Mouse (Mus musculus) cortical plate, adult 2 months (tissue): ENCODE results near the gene Tesk2. TPM values are rescaled to one million over a fixed set of nuclear protein-coding genes. Genes with fewer than 3 reads are reported as not detected.

Experiments used
- H3K27ac ChIP-seq: fragments of 200-500 bp; 2 replicates; pipeline ENCODE4 v1.5.1; 2012; ENCODE audit warnings: low read length, control low read depth, inconsistent platforms; ENCODE audit not compliant: insufficient read depth
- H3K4me1 ChIP-seq: fragments of 200-500 bp; 2 replicates; pipeline ENCODE4 v1.6.1; 2011; ENCODE audit warnings: low read length; ENCODE audit not compliant: control insufficient read depth, insufficient read depth
- H3K4me3 ChIP-seq: fragments of 200-500 bp; 2 replicates; pipeline ENCODE4 v1.5.1; 2011; ENCODE audit warnings: mild to moderate bottlenecking, low read length, control low read depth; ENCODE audit not compliant: insufficient read depth
- CTCF ChIP-seq: fragments of 200-500 bp; IDR thresholded peaks from 2 replicates; pipeline ENCODE4 v1.5.1; 2011; ENCODE audit warnings: mild to moderate bottlenecking, control low read depth, low read length; ENCODE audit not compliant: insufficient read depth; ENCODE audit errors: extremely low read depth
- POLR2A ChIP-seq: fragments of 200-500 bp; IDR thresholded peaks from 2 replicates; pipeline ENCODE4 v1.6.1; 2011; ENCODE audit warnings: mild to moderate bottlenecking, low read length, control low read depth; ENCODE audit not compliant: insufficient read depth; ENCODE audit errors: extremely low read depth
- polyA plus RNA-seq: library from polyadenylated mRNA; depleted of rRNA; stranded (reverse); fragments of >200 nt; gene quantifications from 2 replicates; pipeline ENCODE4 v1.2.3, GENCODE M21; 2012

Tesk2 gene
- polyA plus RNA-seq, 1 experiment = 7.5 TPM

GRCm38 (mm10) chr4:116807197-116808129 lies 86.7 kb downstream of the Tesk2 start, which contains the start of the genes Toe1 and Mutyh:
TSS of gene Toe1 (minus strand) at chr4:116807640.
TSS of gene Mutyh (plus strand) at chr4:116807723.
- H3K27ac ChIP-seq = 0 out of 2 replicates have a peak within 1 kb of the TSS, but pooled peaks have one; percentile 2
- H3K4me1 ChIP-seq = 0 out of 2 replicates have a peak, but pooled peaks cover 2% of the 10 kb centered on the region
- TF ChIP-seq CTCF (no peak), POLR2A (peak; percentile 64; the same call in 1 of the 2 replicates)
- peak within 1 kb of the TSS; percentile 65 for H3K4me3 ChIP-seq

- H3K4me1 ChIP-seq = 0 out of 2 replicates have a peak, but pooled peaks cover 2% of the 10 kb centered on the region
- H3K27ac ChIP-seq = no peak overlapping the region
- H3K4me3 ChIP-seq = no peak overlapping the region
- TF ChIP-seq CTCF (no peak), POLR2A (no peak)
Measured at GRCm38 (mm10) chr4:116811012-116811411, 90.3 kb downstream of the Tesk2 start.

- no peak overlapping the region for H3K4me3 ChIP-seq
- H3K27ac ChIP-seq = no peak overlapping the region
- H3K4me1 ChIP-seq = no peaks in the 10 kb centered on the region
- no peak for TF ChIP-seq CTCF
Measured at GRCm38 (mm10) chr4:116815276-116815675, 94.5 kb downstream of the Tesk2 start.

GRCm38 (mm10) chr4:116817486-116817885 lies 96.7 kb downstream of the Tesk2 start:
- Histone ChIP-seq H3K4me3 (no peak overlapping the region), H3K27ac (no peak overlapping the region), H3K4me1 (no peaks in the 10 kb centered on the region)
- TF ChIP-seq POLR2A (no peak), CTCF (no peak)

GRCm38 (mm10) chr4:116819968-116820901 lies 99.5 kb downstream of the Tesk2 start:
- no peak for TF ChIP-seq POLR2A
- TF ChIP-seq CTCF = no peak

GRCm38 (mm10) chr4:116820902-116821693 lies 100.3 kb downstream of the Tesk2 start:
- TF ChIP-seq POLR2A (peak; percentile 42; the same call in 1 of the 2 replicates), CTCF (no peak)
- H3K4me1 ChIP-seq = no peaks in the 10 kb centered on the region
- no peak overlapping the region for H3K27ac ChIP-seq

More at GRCm38 (mm10) chr4:116819968-116820901, 99.5 kb downstream of the Tesk2 start:
- Histone ChIP-seq H3K27ac (no peak overlapping the region), H3K4me1 (no peaks in the 10 kb centered on the region), H3K4me3 (peak overlapping the region; percentile 40)

GRCm38 (mm10) chr4:116821694-116822016 lies 100.9 kb downstream of the Tesk2 start, which contains the start of gene Hpdl:
TSS of gene Hpdl (minus strand) at chr4:116821707.
- peak within 1 kb of the TSS; percentile 40 for H3K4me3 ChIP-seq
- no peak for TF ChIP-seq POLR2A
- no peak for TF ChIP-seq CTCF
- no peaks in the 10 kb centered on the region for H3K4me1 ChIP-seq
- H3K27ac ChIP-seq = no peak within 1 kb of the TSS

More at GRCm38 (mm10) chr4:116820902-116821693, 100.3 kb downstream of the Tesk2 start:
- peak overlapping the region; percentile 40 for H3K4me3 ChIP-seq

GRCm38 (mm10) chr4:116824541-116825004 lies 103.8 kb downstream of the Tesk2 start:
- Histone ChIP-seq H3K27ac (peak overlapping the region; percentile 14; the same call in 1 of the 2 replicates), H3K4me3 (peak overlapping the region; percentile 45), H3K4me1 (no peaks in the 10 kb centered on the region)
- TF ChIP-seq POLR2A (peak; percentile 81), CTCF (no peak)

GRCm38 (mm10) chr4:116827819-116828218 lies 107.1 kb downstream of the Tesk2 start:
- Histone ChIP-seq H3K4me1 (no peaks in the 10 kb centered on the region), H3K4me3 (no peak overlapping the region), H3K27ac (no peak overlapping the region)
- TF ChIP-seq POLR2A (no peak), CTCF (peak; percentile 76)
